Mouse (Mus musculus) midbrain, embryonic 11.5 days (tissue): ENCODE results near the gene Ndufa9. TPM values are rescaled to one million over a fixed set of nuclear protein-coding genes. Genes with fewer than 3 reads are reported as not detected.

ENCODE experiments used
- ATAC-seq: fragments of 200-750 bp; cut with Nextera tagmentation; 2 replicates; pipeline ENCODE4 v1.8.0; 2017; ENCODE audit warnings: moderate TSS enrichment, moderate library complexity; ENCODE audit not compliant: low FRiP score
- DNase-seq: peaks from one replicate; pipeline ENCODE4 v3.0.0; 2015; ENCODE audit warnings: low spot score; ENCODE audit errors: missing footprints
- H3K27ac ChIP-seq: fragments of 300-500 bp; sonication (generic); 2 replicates; pipeline ENCODE4 v1.5.1; 2014; ENCODE audit warnings: low read depth, low read length
- H3K27me3 ChIP-seq: fragments of 300-500 bp; sonication (generic); 2 replicates; pipeline ENCODE4 v1.6.1; 2014; ENCODE audit warnings: mild to moderate bottlenecking, low read length, moderate library complexity, mixed read lengths; ENCODE audit not compliant: control insufficient read depth, insufficient read depth
- H3K36me3 ChIP-seq: fragments of 300-500 bp; sonication (generic); 2 replicates; pipeline ENCODE4 v1.6.1; 2014; ENCODE audit warnings: mild to moderate bottlenecking, low read length, moderate library complexity, mixed read lengths; ENCODE audit not compliant: control insufficient read depth, insufficient read depth
- H3K4me1 ChIP-seq: fragments of 300-500 bp; sonication (generic); 2 replicates; pipeline ENCODE4 v1.6.1; 2014; ENCODE audit warnings: low read length; ENCODE audit not compliant: control insufficient read depth, insufficient read depth
- H3K4me2 ChIP-seq: fragments of 300-500 bp; sonication (generic); 2 replicates; pipeline ENCODE4 v1.6.1; 2014; ENCODE audit warnings: mild to moderate bottlenecking, moderate library complexity
- H3K4me3 ChIP-seq: fragments of 300-500 bp; sonication (generic); 2 replicates; pipeline ENCODE4 v1.5.1; 2014; ENCODE audit warnings: low read depth, low read length
- H3K9ac ChIP-seq: fragments of 300-500 bp; sonication (generic); 2 replicates; pipeline ENCODE4 v1.6.1; 2014; ENCODE audit warnings: low read length
- H3K9me3 ChIP-seq: fragments of 300-500 bp; sonication (generic); 2 replicates; pipeline ENCODE4 v1.6.1; 2016; ENCODE audit warnings: low read length; ENCODE audit not compliant: control insufficient read depth
- WGBS: fragments of 180-500 bp; shearing (Covaris S2); extraction: QIAGEN DNeasy Blood & Tissue Kit; methylation state at CpG from one replicate; pipeline ENCODE4 v1.1.7; 2014; 5-methylcytosine and 5-hydroxymethylcytosine counted together
- polyA plus RNA-seq: library from polyadenylated mRNA; unstranded; fragments of >200 nt; fragmentation: Nextera tagmentation; extraction: Ambion mirVana; gene quantifications from 2 replicates; pipeline ENCODE4 v1.2.1, GENCODE M21; 2014

Gene Ndufa9
- polyA plus RNA-seq, 1 experiment from 2014 or later = 194 TPM

DNA sequence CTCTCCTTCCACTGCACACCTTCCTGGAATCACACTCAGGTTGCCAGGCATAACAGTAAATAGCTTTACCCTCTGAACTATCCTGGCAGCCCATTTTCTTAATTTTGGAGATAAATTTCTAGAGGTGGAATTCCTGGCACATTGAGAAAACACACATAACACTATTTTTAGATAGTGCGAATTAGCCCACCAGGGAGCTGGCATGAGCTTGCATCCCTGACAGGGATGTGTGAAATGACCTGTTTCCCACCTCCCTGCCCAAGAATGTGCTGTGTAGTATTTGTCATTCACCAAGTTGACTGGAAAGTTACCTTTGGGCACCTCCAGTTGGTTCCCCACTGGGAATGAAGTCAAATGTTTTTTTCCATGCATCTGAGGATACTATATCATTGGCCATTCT lies 65.9 kb downstream of the Ndufa9 start:
- no peaks in the 10 kb centered on the region for H3K9me3 ChIP-seq
- H3K4me1 ChIP-seq = no peaks in the 10 kb centered on the region
- 95% methylated on average over 1 of the region's 1 CpGs for WGBS
- no peak overlapping the region for H3K4me3 ChIP-seq
- H3K4me2 ChIP-seq = no peak overlapping the region
- ATAC-seq = no peak
- no peak overlapping the region for H3K9ac ChIP-seq
- no peaks in the 10 kb centered on the region for H3K36me3 ChIP-seq
- no peak for DNase-seq
- H3K27ac ChIP-seq = no peak overlapping the region
- no peaks in the 10 kb centered on the region for H3K27me3 ChIP-seq

DNA sequence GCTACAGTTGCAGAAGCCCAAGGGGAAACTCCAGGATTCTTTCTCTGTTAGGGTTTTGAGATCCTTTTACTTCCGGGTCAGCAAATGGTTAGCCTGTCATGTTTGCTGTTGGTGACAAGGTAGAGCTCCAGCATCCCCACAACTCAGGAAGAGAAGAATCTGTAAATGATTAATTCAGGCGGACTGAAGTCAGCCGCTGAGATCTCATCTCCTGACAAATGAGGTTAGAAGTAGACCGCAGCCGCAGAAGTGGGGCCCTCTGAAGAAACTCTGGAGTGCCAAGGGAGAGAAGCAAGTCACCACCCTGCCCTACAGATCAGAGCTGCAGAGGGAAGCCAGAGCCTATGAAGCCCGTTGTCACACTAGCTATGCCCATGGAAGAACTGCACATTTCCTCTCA lies 71.0 kb downstream of the Ndufa9 start:
- no peak overlapping the region for H3K4me2 ChIP-seq
- WGBS = 88% methylated on average over 6 of the region's 6 CpGs
- DNase-seq = no peak
- no peak overlapping the region for H3K9ac ChIP-seq
- no peaks in the 10 kb centered on the region for H3K9me3 ChIP-seq
- H3K27ac ChIP-seq = no peak overlapping the region
- no peaks in the 10 kb centered on the region for H3K36me3 ChIP-seq
- H3K4me3 ChIP-seq = no peak overlapping the region
- ATAC-seq = no peak
- no peaks in the 10 kb centered on the region for H3K27me3 ChIP-seq
- no peaks in the 10 kb centered on the region for H3K4me1 ChIP-seq

DNA sequence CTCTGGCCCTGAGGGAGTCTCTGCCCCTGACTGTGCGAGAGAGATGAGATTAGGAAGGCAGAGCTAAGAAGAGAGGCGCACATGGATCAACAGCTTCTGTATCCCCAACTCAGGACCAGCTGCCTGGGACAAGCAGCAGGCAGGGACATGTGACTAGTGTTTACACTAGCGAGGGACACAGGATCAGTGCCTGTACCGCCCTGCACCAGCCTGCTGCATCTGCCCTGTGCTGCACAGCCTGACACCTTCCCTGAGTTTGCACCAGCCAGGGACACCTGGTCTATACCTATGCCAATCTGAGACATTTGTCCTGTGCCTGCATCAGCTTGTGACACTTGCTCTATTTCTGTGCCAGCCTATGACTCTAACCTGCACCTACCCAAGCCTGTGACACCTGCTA lies 75.1 kb downstream of the Ndufa9 start:
- Histone ChIP-seq H3K4me3 (no peak overlapping the region), H3K4me1 (peaks cover 2% of the 10 kb centered on the region), H3K9ac (no peak overlapping the region), H3K4me2 (no peak overlapping the region), H3K36me3 (no peaks in the 10 kb centered on the region), H3K27me3 (no peaks in the 10 kb centered on the region), H3K9me3 (no peaks in the 10 kb centered on the region), H3K27ac (no peak overlapping the region)
- ATAC-seq (peak; percentile 52), DNase-seq (no peak)
- WGBS = 53% methylated on average over 4 of the region's 4 CpGs

DNA sequence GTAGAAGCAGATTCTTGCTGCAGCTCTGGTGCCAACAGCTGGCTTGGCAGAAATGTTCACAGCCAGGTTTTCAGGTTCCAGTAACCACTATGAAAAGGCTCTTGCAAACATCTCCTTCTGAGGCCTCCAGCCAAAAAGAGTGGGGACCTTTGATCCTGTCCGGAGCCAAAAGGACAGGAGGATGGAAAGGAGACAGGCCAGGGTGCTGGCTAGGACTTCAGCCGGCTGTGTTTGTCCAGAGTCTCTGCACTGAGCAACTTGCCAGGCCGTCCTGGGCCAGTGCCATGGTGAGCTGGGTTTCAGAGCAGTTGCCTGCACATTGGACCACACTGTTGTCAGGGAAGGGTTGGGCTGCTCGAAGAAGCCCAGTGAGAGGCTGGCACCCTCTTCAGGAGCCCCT lies 76.6 kb downstream of the Ndufa9 start:
- Histone ChIP-seq H3K9me3 (no peaks in the 10 kb centered on the region), H3K9ac (no peak overlapping the region), H3K36me3 (no peaks in the 10 kb centered on the region), H3K4me2 (no peak overlapping the region), H3K27me3 (no peaks in the 10 kb centered on the region), H3K4me1 (peaks cover 14% of the 10 kb centered on the region), H3K27ac (no peak overlapping the region), H3K4me3 (no peak overlapping the region)
- WGBS = 81% methylated on average over 4 of the region's 4 CpGs
- DNase-seq (no peak), ATAC-seq (no peak)

Other genes starting within 250 kb of the Ndufa9 start
- gene Kcna1, start 202.8 kb downstream of the Ndufa9 start, polyA plus RNA-seq = 0.66 and 0.74 TPM in 2 replicates
- 4.0 and 4.1 TPM in 2 replicates for gene Kcna6, start 108.5 kb downstream of the Ndufa9 start, polyA plus RNA-seq
- 0.06 and 0.08 TPM in 2 replicates for gene Akap3, start 4.0 kb upstream of the Ndufa9 start, polyA plus RNA-seq
- gene Dyrk4, start 72.7 kb upstream of the Ndufa9 start, polyA plus RNA-seq = 0.11 TPM in 1 of 2 replicates, not detected in the other
- 82.3 and 87.5 TPM in 2 replicates for gene Rad51ap1, start 90.5 kb upstream of the Ndufa9 start, polyA plus RNA-seq
- 19.4 and 21.5 TPM in 2 replicates for gene D6Wsu163e, start 90.8 kb upstream of the Ndufa9 start, polyA plus RNA-seq
- not detected in 2 replicates for gene Fgf6, start 166.4 kb upstream of the Ndufa9 start, polyA plus RNA-seq
- 0.11 TPM in 1 of 2 replicates, not detected in the other for gene Fgf23, start 223.8 kb upstream of the Ndufa9 start, polyA plus RNA-seq